Mouse (Mus musculus): ENCODE measurements around the gene Parm1.

Parm1 gene

GRCm38 (mm10) chr5:91517480-91518301, at the start of gene Parm1:
TSS of gene Parm1 (plus strand) at chr5:91517615.
- peak; percentile 72 to 74 for DNase-seq (ENCODE audit: low spot score in 2 of 2)

GRCm38 (mm10) chr5:91475241-91475640, 42.2 kb upstream of the Parm1 start:
- peak in 1 of 2 experiments; percentile 33 for DNase-seq (ENCODE audit: low spot score in 2 of 2)

GRCm38 (mm10) chr5:91476863-91477262, 40.6 kb upstream of the Parm1 start:
- DNase-seq (ENCODE audit: low spot score in 2 of 2) = no peak

- DNase-seq (ENCODE audit: low spot score in 2 of 2) = no peak
Measured at GRCm38 (mm10) chr5:91478673-91479072, 38.7 kb upstream of the Parm1 start.

- no peak for DNase-seq (ENCODE audit: low spot score in 2 of 2)
Measured at GRCm38 (mm10) chr5:91480129-91480528, 37.3 kb upstream of the Parm1 start.

- DNase-seq (ENCODE audit: low spot score in 2 of 2) = no peak
Measured at GRCm38 (mm10) chr5:91484324-91484723, 33.1 kb upstream of the Parm1 start.

GRCm38 (mm10) chr5:91494456-91494855, 23.0 kb upstream of the Parm1 start:
- no peak for DNase-seq (ENCODE audit: low spot score in 2 of 2)

- no peak for DNase-seq (ENCODE audit: low spot score in 2 of 2)
Measured at GRCm38 (mm10) chr5:91501361-91501760, 16.1 kb upstream of the Parm1 start.

- DNase-seq (ENCODE audit: low spot score in 2 of 2) = no peak
Measured at GRCm38 (mm10) chr5:91502366-91502765, 15.0 kb upstream of the Parm1 start.

GRCm38 (mm10) chr5:91504320-91504922, 13.0 kb upstream of the Parm1 start:
- no peak for DNase-seq (ENCODE audit: low spot score in 2 of 2)

- no peak for DNase-seq (ENCODE audit: low spot score in 2 of 2)
Measured at GRCm38 (mm10) chr5:91517077-91517476, 338 bp upstream of the Parm1 start.

GRCm38 (mm10) chr5:91518302-91518790, 931 bp downstream of the Parm1 start:
- no peak for DNase-seq (ENCODE audit: low spot score in 2 of 2)

- DNase-seq (ENCODE audit: low spot score in 2 of 2) = peak; percentile 11 to 29
Measured at GRCm38 (mm10) chr5:91518946-91519345, 1.5 kb downstream of the Parm1 start.

- DNase-seq (ENCODE audit: low spot score in 2 of 2) = no peak
Measured at GRCm38 (mm10) chr5:91519521-91519920, 2.1 kb downstream of the Parm1 start.

GRCm38 (mm10) chr5:91532748-91533496, 15.5 kb downstream of the Parm1 start:
- DNase-seq (ENCODE audit: low spot score in 2 of 2) = no peak

- no peak for DNase-seq (ENCODE audit: low spot score in 2 of 2)
Measured at GRCm38 (mm10) chr5:91559071-91559610, 41.7 kb downstream of the Parm1 start.

GRCm38 (mm10) chr5:91559711-91560110, 42.3 kb downstream of the Parm1 start:
- no peak for DNase-seq (ENCODE audit: low spot score in 2 of 2)

- DNase-seq (ENCODE audit: low spot score in 2 of 2) = no peak
Measured at GRCm38 (mm10) chr5:91561394-91561793, 44.0 kb downstream of the Parm1 start.

- no peak for DNase-seq (ENCODE audit: low spot score in 2 of 2)
Measured at GRCm38 (mm10) chr5:91562486-91562885, 45.1 kb downstream of the Parm1 start.

GRCm38 (mm10) chr5:91564054-91564453, 46.6 kb downstream of the Parm1 start:
- no peak for DNase-seq (ENCODE audit: low spot score in 2 of 2)

GRCm38 (mm10) chr5:91565458-91565857, 48.0 kb downstream of the Parm1 start:
- no peak for DNase-seq (ENCODE audit: low spot score in 2 of 2)

- no peak for DNase-seq (ENCODE audit: low spot score in 2 of 2)
Measured at GRCm38 (mm10) chr5:91566591-91566990, 49.2 kb downstream of the Parm1 start.

Measured in frontal cortex, postnatal 36 days (tissue).